Mouse (Mus musculus): ENCODE measurements around the gene Vps11.
A peak's percentile ranks its signal among the peaks of the same experiment; 100 is the strongest.
"Not testable (repeated sequence)": the region's sequence is repeated elsewhere in the genome, so short reads cannot be mapped to it uniquely, and the experiment has no call there.

Vps11 gene

DNA sequence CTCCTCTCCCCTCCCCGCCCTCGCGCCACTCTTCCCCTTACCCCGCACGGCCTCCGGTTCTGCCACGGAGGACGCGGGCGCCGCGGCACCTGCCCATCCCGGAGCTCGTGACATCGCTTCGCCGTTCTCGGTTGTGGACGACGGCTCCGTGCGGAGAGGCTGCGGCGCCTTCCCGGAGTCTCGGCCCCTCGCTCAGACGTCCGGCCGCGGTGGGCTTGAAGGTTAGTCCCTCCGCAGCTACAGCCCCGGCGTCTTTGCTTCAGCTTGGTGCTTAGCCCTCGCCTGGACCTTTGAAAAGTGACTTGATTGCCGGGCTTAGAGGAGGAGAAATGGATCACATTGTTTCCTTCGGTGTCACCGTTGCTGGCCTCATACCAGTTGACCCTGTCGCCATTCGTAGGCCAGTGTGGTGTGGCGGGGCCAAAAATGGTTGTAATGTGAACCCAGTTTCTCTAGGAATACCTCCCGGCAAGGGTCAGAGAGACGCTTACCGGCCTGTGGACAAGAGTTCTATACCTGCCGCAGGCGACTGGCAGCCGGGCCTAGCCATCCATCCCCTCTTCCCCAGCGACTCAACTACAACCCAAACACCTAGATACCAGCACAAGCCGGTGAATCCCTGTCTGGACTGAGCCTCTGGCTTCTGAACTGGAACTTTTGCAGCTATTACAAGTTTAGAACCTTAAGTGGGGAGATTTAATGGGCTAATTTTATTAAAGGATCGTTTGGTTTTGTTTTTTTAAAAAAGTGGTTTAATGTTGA lies 26.0 kb downstream of the Vps11 start:
- DNase-seq (ENCODE audit: low spot score), result peak; percentile 66

DNA sequence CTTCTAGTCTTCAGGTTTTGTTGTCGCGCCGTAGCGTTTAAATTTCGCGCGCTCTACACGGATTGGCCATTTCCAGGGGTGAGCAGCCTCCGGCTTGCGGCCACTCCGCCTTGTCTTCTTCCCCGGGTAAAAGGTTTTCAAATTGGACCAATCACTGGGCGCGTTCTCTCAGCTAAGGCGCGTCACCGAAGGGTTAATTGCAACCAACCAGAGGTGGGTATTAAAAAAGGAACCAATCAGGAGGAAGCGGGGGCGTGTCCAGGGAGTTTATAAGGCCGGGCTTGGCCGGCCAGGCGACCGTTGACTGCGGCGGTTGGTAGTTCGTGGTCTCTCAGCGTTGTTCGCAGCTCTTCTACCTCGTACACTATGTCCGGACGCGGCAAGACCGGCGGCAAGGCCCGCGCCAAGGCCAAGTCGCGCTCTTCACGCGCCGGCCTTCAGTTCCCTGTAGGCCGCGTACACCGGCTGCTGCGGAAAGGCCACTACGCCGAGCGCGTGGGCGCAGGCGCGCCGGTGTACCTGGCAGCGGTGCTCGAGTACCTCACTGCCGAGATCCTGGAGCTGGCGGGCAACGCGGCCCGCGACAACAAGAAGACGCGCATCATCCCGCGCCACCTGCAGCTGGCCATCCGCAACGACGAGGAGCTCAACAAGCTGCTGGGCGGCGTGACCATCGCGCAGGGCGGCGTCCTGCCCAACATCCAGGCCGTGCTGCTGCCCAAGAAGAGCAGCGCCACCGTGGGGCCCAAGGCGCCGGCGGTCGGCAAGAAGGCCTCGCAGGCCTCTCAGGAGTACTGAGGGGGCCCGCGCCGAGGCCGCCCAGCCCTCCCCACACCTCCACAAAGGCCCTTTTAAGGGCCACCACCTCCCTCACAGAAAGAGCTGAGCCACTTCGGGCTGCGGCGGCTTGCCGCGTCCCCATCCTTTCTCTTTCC lies 26.8 kb downstream of the Vps11 start, which contains the start of gene H2afx:
Gene H2afx (plus strand): TSS at position 299 of the 935 bp plus-strand sequence.
- DNase-seq (ENCODE audit: low spot score), result peak; percentile 96

DNA sequence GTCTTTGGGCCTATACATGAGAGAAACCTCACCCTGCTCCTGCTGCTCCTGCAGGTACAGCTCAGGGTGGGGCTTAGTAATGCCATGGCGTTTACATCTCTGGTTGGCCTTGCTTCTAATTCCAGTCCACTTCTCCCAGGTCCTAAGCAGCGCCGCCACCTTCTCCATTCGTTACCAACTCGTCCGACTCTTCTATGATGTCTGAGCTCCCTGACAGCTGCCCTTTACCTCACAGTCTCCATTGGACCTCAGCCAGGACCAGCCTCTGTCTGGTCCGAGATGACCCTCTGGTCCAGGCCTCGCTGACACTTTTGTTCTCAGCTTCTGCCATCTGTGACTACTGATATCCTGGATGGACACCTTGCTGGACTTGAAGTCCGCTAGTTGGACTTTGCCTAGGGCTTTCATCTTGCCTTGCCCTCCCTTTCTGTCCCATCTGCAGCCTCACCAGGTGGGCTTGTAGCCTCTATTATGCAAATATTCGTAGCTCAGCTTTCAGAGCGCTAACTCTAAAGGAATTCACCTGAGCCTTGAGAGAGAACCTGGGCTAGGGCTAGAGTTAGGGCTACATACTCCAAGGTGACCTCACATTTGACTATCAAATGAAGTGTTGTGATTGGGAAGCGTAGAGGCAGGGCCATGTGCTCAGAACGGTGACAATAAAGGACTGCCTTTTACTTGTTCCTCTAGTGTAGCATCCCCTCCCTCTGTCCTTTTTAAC lies 28.4 kb downstream of the Vps11 start:
- no peak for DNase-seq (ENCODE audit: low spot score)

DNA sequence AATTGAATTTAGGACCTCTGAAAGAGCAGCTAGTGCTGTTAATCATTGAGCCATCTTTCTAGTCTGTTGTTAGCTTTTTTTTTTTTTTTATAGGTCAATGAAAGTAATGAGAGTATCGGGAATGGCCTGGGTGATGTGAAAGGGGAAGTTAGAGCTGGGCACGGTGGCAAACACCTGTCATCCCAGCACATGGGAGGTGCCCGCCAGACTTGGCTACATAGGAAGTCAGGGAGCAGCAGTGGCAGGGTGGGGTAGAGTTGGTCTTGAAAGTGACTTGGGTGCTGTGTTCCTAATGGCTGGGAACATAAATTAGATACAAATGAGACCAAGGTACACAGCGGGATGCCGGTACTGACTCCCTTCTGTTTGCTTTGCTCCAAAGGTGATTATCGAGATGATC lies 30.7 kb downstream of the Vps11 start:
- no peak for DNase-seq (ENCODE audit: low spot score)

DNA sequence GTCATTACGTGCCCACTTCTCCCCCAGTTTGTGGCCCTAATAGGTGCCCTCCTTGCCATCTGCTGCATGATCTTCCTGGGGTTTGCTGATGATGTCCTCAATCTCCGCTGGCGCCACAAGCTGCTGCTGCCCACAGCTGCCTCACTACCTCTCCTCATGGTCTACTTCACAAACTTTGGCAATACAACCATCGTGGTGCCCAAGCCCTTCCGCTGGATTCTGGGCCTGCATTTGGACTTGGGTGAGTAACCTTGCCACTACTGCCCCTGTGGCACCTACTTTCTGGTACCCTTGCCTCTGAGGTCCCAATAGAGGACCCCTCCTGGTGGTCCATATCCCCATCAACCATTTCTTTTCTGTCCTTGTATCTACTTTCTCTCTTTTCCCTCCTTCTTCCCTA lies 33.5 kb downstream of the Vps11 start:
- no peak for DNase-seq (ENCODE audit: low spot score)

DNA sequence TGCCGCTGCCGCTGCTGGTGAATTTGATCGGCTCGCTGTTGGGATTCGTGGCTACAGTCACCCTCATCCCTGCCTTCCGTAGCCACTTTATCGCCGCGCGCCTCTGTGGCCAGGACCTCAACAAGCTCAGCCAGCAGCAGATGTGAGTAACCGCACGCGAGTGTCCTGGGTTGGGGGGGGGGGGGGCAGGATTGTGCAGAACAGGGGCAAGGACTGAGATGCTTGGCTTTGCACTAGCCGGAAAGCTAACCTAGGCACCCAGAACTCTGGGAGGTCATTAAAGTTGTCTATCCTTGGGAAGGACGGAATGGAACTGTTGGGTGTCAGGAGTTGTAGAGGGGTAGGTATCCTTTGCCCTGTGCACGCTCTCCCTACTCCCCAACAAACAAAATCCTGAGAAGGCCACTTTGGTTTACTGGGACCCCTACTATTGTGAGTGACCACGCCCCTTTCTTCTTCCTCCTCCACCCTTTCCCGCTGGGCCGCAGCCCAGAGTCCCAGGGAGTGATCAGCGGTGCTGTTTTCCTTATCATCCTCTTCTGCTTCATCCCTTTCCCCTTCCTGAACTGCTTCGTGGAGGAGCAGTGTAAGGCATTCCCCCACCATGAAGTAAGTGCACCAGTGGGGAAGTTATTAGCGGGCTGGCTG lies 34.3 kb downstream of the Vps11 start:
- DNase-seq (ENCODE audit: low spot score), result no peak

DNA sequence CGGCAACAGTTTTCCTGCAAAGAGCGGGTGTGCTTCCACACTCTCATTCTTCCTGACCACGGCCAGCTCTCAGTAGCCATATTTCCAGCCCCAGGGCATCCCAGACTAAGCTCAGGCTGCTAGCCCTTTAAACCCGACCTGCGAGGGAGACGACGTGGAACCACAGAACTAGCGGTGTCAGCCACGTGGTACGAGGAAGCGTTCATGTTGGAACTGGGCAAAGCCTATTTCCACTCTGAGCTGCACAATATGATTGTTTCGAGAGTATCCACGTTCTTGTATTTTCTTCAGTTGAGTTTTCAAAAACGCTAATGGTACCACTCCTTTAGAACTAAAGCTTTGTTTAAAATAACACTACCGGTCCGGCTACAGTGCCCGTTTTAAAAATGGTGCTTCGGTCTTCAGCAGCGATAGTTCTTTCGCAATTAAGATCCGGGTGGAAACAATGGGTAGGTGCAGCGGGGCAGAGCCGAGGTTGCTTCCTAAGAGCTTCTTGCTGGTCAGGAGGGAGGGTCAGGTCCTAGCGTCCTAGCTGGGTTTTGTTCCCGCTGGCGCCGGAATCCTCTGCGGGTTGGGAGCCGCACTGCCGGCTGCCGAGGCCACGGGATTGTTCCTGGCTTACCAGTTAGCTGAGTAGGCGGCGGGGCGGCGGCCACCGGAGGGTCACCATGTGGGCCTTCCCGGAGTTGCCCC lies 35.0 kb downstream of the Vps11 start:
- DNase-seq (ENCODE audit: low spot score), result peak; percentile 62

DNA sequence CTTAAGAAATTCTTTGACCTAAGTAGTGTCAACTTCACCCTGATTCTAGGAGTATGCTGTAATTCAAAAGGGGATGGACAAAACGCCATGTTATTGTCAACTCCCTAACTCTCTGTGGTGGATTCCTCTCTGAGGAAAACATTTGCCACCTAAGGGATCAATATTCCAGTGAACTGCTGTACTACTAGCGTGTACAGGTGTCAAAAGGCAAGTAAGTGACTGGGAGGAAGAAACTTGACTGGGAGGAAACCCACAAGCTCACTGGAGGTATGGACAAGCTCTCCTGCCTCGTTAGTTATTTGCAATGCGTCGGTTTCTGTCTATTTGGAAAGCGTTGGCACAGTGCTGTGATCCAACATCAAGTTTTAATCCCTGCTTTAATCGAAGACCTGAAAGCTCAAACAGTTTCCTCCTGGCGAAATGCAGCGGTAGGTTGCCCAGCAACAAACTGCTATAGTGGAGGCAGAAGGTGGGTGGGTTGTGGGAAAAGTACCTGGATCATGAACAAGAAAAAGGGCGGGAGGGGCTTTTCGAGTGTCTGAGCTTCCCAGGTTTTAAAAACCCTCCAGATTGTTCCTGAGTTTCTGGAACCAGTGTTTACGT lies 35.6 kb downstream of the Vps11 start, which contains the start of gene Dpagt1:
Gene Dpagt1 (plus strand): TSS at position 252 of the 603 bp plus-strand sequence.
- DNase-seq (ENCODE audit: low spot score), result no peak

DNA sequence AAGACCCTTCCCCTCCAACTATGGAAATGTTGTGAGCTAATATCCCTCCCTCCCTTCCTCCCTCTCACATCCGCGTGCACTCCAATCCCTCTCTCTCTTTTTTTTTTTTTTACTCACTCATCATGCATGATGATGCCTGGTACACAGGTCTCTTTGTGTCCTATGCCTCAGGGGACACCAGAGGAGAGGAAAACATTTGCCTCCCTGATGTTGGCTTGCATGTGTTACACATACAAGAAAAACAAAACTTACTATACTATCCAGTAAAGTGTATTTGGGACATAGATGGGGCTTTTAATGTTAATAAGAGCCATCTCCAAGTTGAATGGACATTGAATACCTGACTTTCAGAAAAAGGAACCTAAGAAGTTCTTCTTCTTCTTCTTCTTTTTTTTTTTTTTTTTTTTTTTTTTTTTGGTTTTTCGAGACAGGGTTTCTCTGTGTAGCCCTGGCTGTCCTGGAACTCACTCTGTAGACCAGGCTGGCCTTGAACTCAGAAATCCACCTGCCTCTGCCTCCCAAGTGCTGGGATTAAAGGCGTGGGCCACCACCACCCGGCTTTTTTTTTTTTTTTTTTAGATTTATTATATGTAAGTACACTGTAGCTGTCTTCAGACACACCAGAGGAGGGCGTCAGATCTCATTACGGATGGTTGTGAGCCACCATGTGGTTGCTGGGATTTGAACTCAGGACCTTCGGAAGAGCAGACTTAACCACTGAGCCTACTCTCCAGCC lies 36.3 kb downstream of the Vps11 start:
- DNase-seq (ENCODE audit: low spot score), result not testable (repeated sequence)

DNA sequence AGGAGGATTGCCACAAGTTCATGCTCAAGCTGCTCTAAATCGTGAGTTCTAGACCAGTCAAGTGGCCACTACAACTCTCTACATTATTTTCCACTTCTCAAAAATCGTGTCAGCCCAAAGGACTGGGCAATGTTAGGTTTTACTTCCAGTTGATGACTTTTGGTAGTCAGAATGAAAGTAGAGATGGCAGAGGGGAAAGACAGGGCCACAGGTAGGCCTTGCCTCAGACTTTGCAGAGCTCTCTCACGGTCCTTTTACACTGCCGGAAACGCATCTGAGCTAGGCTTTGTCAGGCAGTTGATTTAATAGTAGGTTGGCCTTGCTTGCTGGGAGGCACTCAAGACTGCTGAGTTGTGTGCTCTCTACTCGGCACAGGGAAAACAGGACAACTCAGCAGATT lies 37.3 kb downstream of the Vps11 start:
- DNase-seq (ENCODE audit: low spot score), result no peak

DNA sequence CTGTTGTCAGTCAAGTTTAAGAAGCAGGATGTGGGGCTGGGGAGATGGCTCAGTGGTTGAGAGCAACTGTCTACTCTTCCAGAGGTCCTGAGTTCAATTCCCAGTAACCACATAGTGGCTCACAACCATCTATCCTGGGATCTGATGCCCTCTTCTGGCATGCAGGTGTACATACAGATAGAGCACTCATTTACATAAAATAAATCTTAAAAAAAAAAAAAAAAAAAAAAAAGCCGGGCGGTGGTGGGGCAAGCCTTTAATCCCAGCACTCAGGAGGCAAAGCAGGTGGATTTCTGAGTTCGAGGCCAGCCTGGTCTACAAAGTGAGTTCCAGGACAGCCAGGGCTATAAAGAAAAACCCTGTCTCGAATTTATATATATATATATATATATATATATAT lies 37.8 kb downstream of the Vps11 start:
- not testable (repeated sequence) for DNase-seq (ENCODE audit: low spot score)

DNA sequence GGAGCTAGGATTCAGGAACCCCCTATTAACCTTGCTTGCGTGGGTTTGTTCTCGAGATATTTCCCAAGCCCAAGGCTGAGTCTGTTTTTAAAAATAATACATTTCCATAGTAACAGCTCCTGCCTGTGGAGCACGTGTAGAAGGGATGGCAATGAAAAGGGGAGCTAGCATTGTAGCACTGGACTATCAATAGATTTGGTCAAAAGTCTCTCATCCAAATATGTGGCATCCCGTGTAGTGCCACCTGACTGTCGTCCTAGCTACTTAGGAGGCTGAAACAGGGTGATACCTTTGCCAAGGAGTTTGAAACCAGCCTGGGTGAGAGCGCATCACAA lies 40.7 kb downstream of the Vps11 start:
- DNase-seq (ENCODE audit: low spot score), result no peak

DNA sequence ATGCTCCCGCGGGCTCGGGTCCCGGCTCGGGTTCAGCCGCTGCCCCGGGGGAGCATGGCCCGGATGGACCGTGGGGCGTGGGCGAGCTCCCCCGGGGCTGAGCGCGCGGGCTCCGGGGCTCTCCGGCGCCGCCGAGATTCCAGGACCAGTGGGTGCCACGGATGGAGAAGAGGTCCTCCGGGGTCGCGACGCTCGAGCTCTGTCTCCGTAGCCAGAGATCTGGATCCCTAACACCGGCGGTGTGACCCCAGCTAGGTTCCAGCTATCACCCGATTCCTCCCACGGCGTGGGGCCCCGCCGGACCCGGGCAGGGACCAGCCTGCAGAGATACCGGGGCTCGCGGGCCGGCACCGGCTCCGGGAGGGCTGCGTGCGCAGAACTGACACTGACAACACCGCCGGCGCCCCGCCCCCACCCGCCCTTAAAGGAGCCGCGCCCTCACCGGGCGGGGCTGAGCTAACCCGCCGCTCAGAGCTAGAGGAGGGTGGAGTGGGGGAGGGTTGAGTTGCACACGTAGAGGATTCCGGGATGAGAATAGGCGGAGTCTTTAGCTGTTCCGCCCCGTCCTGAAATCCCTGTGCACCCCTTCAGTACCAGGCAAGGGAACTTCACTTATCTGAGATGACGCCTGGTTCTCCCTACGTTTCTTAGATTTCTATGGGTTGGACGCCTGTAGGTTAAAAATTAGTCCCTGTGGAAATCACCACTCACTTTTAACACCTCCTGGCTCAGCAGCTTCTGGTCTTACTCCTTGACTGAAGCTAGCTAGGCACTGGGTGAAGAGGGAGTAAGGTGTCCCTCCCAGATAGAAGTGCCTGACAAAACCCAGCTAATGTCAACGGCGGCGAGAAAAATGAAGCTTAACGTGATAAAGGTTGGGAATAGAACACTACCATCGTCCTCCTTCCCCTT lies 41.3 kb downstream of the Vps11 start, which contains the start of gene C2cd2l:
Gene C2cd2l (minus strand): TSS at position 399 of the 912 bp plus-strand sequence.
- DNase-seq (ENCODE audit: low spot score), result peak; percentile 80

DNA sequence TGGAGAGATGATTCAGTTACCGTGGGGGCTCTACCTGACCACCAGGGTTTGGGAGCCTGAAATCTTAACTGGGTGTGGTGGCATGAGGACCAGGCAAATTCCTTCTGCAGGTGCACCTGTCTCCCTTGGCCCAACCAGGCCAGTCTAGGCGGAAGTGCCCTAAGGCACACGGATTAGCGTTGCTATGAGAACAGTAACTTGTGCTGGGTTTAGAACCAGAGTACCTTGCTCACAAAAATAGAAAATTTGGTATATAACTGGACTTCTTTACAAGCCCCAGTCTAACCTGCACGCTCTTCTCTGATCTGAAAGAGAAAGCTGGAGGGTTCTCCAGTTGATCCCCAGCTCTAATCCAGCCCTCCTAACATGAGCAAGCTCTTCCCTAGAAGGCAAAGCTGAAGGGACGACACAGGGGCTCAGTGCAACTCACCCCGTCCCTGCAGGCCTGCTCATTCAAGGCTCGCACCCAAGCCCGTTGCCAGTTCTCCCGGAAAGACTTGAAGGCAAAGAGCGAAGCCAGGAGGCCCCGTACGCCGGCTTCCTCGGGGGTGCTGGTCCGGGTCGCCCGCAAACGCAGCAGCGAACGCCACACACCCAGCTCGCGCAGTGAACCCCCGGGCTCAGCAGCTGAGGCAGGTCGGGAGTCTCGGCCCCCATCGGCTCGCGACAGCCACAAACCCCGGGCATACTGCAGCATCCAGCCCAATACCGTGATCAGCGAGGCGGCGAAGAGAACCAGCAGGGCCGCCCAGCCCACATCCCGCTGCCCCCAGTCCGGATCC lies 42.2 kb downstream of the Vps11 start:
- DNase-seq (ENCODE audit: low spot score), result no peak

DNA sequence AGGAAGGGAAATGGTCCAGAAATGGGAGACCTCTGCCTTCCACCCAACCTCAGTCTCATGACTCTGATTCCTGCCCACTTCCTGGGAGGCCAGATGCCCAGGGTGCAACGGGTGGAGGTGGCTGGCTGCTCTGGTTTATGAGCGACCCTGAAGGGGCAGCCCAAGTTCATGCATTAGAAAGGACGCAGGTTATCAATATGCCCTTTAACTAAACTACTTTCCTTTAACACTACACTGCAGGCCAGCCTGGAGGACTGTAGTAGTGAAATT lies 42.7 kb downstream of the Vps11 start:
- no peak for DNase-seq (ENCODE audit: low spot score)

DNA sequence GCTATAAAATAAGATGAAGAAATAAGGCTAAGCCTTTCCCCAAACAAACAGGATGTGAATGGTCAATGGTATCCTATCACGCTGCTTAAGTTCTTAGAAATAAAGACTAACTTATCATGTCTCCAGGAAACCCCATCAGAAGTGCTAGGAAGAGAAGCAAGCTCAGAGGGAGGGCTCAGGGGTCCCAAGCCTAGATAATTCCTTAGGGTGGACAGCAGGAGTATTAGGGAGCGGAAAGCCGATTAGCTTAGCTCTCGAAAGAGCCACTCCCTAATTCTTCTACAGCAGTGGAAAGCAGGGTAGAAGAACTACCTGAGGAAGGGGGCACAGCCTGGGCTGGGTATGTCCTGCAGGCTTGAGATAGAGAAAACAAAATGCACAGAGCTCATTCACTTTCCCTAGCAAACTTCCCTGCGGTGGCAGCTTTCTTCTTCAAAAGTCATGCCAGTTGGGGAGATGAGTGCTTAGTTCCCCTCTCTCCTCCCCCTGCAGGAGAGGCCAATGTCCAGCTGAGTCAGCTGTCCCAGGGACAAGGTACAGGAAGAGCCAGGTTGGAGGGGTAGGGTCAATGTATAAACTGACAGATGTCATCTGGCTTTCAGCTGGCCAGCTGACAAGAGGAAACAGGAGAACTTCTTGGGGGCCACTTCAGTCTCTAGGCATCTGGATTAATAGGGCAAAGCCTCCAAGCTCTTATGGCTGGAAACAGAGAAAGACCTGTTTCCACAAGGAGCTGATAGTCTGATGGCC lies 43.2 kb downstream of the Vps11 start:
- DNase-seq (ENCODE audit: low spot score), result no peak

DNA sequence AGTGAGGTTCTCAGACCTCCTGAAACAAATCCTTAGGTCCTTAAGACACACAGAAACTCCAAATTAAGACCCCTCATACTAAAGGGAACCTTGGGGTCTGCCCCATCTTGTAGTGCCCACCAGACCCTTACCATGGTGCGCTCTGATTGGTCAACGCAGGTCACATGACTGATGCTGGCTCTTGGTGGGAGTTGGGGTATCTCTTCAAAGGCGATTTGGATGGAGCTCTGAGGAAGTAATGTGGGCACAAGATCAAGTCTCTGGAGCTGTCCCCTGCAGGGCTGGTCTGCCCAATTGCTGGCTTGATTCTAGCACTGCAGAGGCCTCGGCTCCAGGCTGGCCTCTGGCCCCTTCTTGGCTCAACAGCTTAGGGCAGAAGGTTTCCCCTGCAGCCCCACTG lies 44.0 kb downstream of the Vps11 start:
- DNase-seq (ENCODE audit: low spot score), result no peak

DNA sequence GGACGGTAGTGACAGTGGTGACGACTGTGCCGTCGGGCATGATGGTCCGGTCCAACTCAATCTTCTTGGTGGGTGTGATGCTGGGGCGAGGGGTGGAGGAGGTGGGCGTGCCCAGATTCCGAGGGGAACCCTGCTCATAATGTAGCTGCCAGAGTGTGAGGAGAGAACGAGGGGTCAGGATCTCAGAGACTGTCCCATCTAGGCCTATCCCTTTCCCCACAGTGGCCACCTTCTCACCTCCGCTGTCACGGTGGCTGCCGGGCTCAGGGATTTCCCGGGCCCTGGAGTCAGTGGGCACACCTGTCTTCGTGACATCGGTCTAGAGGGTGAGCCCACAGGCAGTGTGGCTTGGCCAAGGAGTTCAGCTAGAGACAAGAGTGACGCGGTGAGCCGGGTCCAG lies 46.6 kb downstream of the Vps11 start:
- no peak for DNase-seq (ENCODE audit: low spot score)

Data from spleen, adult 12 weeks (tissue).